Mouse (Mus musculus) cerebellum, adult 2 months (tissue): Measurements from ENCODE around the gene Borcs5. TPM values are rescaled to one million over a fixed set of nuclear protein-coding genes. Genes with fewer than 3 reads are reported as not detected.

Experiments used
- DNase-seq, 2 experiments: peaks; one replicate each; pipeline ENCODE4 v3.0.0; 2021
- H3K27ac ChIP-seq: fragments of 200-500 bp; 2 replicates; pipeline ENCODE4 v1.5.1; 2012; ENCODE audit warnings: low read length, control low read depth, inconsistent platforms; ENCODE audit not compliant: insufficient read depth
- H3K27me3 ChIP-seq: fragments of 200-500 bp; 2 replicates; pipeline ENCODE4 v1.6.1; 2012; ENCODE audit warnings: inconsistent platforms, mild to moderate bottlenecking, low read length, moderate library complexity; ENCODE audit not compliant: control insufficient read depth, insufficient read depth
- H3K4me1 ChIP-seq: fragments of 200-500 bp; 2 replicates; pipeline ENCODE4 v1.6.1; 2011; ENCODE audit warnings: low read length; ENCODE audit not compliant: control insufficient read depth, insufficient read depth
- H3K4me3 ChIP-seq: fragments of 200-500 bp; replicated peaks from 2 replicates; pipeline ENCODE3; 2011; ENCODE audit warnings: mild to moderate bottlenecking, low read depth, low read length, control low read depth; ENCODE audit not compliant: insufficient read depth
- CTCF ChIP-seq: fragments of 200-500 bp; IDR thresholded peaks from 2 replicates; pipeline ENCODE4 v1.5.1; 2011; ENCODE audit warnings: low read depth, mild to moderate bottlenecking, control low read depth, low read length, moderate library complexity, borderline replicate concordance; ENCODE audit not compliant: insufficient read depth
- POLR2A ChIP-seq: fragments of 200-500 bp; IDR thresholded peaks from 2 replicates; pipeline ENCODE4 v1.6.1; 2011; ENCODE audit warnings: low read length, control low read depth, borderline replicate concordance; ENCODE audit not compliant: insufficient read depth
- WGBS: fragments of 180-500 bp; shearing (Covaris S2); methylation state at CpG from one replicate; pipeline ENCODE4 v1.1.7; 2018; 5-methylcytosine and 5-hydroxymethylcytosine counted together
- polyA plus RNA-seq: library from polyadenylated mRNA; depleted of rRNA; stranded (reverse); fragments of >200 nt; gene quantifications from 2 replicates; pipeline ENCODE4 v1.2.3, GENCODE M21; 2012; rRNA removed

Gene Borcs5
- polyA plus RNA-seq, 1 experiment = 39.9 TPM

DNA sequence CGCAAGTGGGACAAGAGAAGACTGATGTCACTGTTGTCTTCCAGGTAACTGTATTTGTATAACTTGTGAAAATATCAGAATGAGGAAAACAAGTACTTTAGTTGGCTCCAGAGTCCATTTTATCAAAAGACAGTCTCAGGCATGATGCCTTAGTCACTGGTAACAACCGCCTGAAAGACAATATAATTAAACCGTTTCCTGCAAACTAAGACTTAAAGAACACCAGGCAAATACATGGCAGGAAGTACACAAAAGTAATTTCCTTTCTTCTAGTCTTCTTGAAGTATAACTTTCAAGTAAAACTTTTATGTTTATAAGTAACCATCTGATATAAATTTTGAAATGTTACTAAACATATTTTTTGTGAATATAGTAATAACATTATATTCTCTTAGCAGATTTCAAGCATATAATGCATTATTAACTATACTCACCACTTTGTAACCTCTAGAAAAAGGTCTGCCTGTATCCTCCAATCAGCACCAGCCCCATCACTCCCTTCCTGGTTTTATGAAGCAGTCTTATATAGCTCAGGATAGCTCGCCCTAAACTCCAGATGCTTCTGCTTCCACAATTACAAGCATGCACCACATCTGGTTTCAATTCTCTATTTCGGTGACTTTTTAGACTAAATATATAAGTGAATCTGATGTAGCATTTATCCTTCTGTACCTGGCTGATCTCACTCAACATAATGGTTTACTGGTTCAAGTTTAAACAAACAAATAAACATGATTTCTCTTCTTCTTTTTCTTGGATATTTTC, 112.8 kb downstream of the Borcs5 start:
- Histone ChIP-seq H3K27me3 (no peaks in the 10 kb centered on the region), H3K27ac (no peak overlapping the region), H3K4me3 (no peak overlapping the region), H3K4me1 (no peaks in the 10 kb centered on the region)
- DNase-seq = no peak
- TF ChIP-seq CTCF (no peak), POLR2A (no peak)
- WGBS = 91% methylated on average over 5 of the region's 5 CpGs

DNA sequence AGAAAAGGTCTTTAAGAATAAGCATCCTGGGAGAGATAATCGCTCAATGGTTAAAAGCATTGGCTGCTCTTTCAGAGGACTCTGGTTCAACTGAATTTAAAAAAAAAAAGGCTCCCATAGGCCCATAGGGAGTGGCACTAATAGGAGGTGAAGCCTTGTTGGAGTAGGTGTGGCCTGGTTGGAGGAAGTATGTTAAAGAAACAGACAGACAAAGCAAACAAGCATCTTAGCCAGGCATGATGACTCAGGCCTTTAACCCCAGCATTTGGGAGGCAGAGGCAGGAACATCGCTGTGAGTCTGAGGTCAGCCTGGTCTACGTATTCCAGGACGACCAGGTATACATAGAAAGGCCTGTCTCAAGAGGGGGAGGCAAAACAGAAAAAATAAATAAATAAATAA, 114.1 kb downstream of the Borcs5 start:
- no peak for DNase-seq
- Histone ChIP-seq H3K4me3 (no peak overlapping the region), H3K27ac (no peak overlapping the region), H3K4me1 (no peaks in the 10 kb centered on the region), H3K27me3 (no peaks in the 10 kb centered on the region)
- TF ChIP-seq CTCF = no peak
- WGBS = 95% methylated on average over 4 of the region's 4 CpGs

- WGBS = 93% methylated on average over 11 of the region's 11 CpGs
- H3K27ac ChIP-seq = no peak overlapping the region
- DNase-seq = no peak
- no peak overlapping the region for H3K4me3 ChIP-seq
- no peaks in the 10 kb centered on the region for H3K27me3 ChIP-seq
- no peaks in the 10 kb centered on the region for H3K4me1 ChIP-seq
- no peak for TF ChIP-seq CTCF
- TF ChIP-seq POLR2A = no peak
Observed at GRCm38 (mm10) chr6:134753858-134754257, 114.5 kb downstream of the Borcs5 start.

GRCm38 (mm10) chr6:134756058-134756457, 116.7 kb downstream of the Borcs5 start:
- DNase-seq = no peak
- no peak overlapping the region for H3K27ac ChIP-seq
- no peaks in the 10 kb centered on the region for H3K27me3 ChIP-seq
- H3K4me1 ChIP-seq = no peaks in the 10 kb centered on the region
- no peak overlapping the region for H3K4me3 ChIP-seq
- 92% methylated on average over 4 of the region's 4 CpGs for WGBS
- TF ChIP-seq POLR2A (no peak), CTCF (no peak)

Other genes starting within 250 kb of the Borcs5 start
- not detected in 2 replicates for gene Bcl2l14, start 243.2 kb upstream of the Borcs5 start, polyA plus RNA-seq
- 26.1 and 28.0 TPM in 2 replicates for gene Lrp6, start 72.5 kb upstream of the Borcs5 start, polyA plus RNA-seq
- gene Mansc1, start 7.0 kb upstream of the Borcs5 start, polyA plus RNA-seq = 8.5 and 9.1 TPM in 2 replicates
- 18.8 and 19.8 TPM in 2 replicates for gene Dusp16, start 153.1 kb downstream of the Borcs5 start, polyA plus RNA-seq
- 42.3 and 47.6 TPM in 2 replicates for gene Crebl2, start 190.6 kb downstream of the Borcs5 start, polyA plus RNA-seq